Mouse (Mus musculus) urinary bladder, postnatal 10 days (tissue): ENCODE measurements around the gene Nnat.

Source experiments
- DNase-seq: peaks from one replicate; pipeline ENCODE4 v3.0.0; 2022; ENCODE audit warnings: low spot score

Nnat gene

GRCm38 (mm10) chr2:157605025-157605675 is 45.3 kb downstream of the Nnat start:
- DNase-seq, result peak; percentile 49

GRCm38 (mm10) chr2:157607542-157608236 is 47.8 kb downstream of the Nnat start:
- DNase-seq, result no peak

GRCm38 (mm10) chr2:157611735-157612134 is 51.9 kb downstream of the Nnat start:
- no peak for DNase-seq
